Mouse (Mus musculus) olfactory bulb, adult 2 months (tissue): ENCODE measurements around the gene Mkrn1.

Experiments
- CTCF ChIP-seq: fragments of 200-500 bp; IDR thresholded peaks from 2 replicates; pipeline ENCODE4 v1.5.1; 2012; ENCODE audit warnings: low read depth, mild to moderate bottlenecking, low read length, moderate library complexity; ENCODE audit not compliant: insufficient read depth
- POLR2A ChIP-seq: fragments of 200-500 bp; IDR thresholded peaks from 2 replicates; pipeline ENCODE4 v1.6.1; 2012; ENCODE audit warnings: mild to moderate bottlenecking, low read depth, low read length, moderate library complexity; ENCODE audit not compliant: insufficient read depth

GRCm38 (mm10) chr6:39381125-39381880 is 39.0 kb downstream of the Mkrn1 start, which contains the start of gene Rab19:
- TF ChIP-seq CTCF (no peak), POLR2A (no peak)
